Mouse (Mus musculus) lung, embryonic 15.5 days (tissue): ENCODE measurements around the gene Morn1. TPM values are rescaled to one million over a fixed set of nuclear protein-coding genes. Genes with fewer than 3 reads are reported as not detected.
A peak's percentile ranks its signal among the peaks of the same experiment; 100 is the strongest.

ENCODE experiments used
- ATAC-seq: fragments of 200-750 bp; cut with Nextera tagmentation; 2 replicates; pipeline ENCODE4 v1.8.0; 2017; ENCODE audit warnings: moderate number of reproducible peaks, borderline replicate concordance; ENCODE audit not compliant: low FRiP score, low TSS enrichment; ENCODE audit errors: extremely low read depth
- H3K27ac ChIP-seq: fragments of 300-500 bp; sonication (generic); 2 replicates; pipeline ENCODE4 v1.5.1; 2015; ENCODE audit warnings: moderate library complexity, mild to moderate bottlenecking, inconsistent platforms
- H3K27me3 ChIP-seq: fragments of 300-500 bp; sonication (generic); 2 replicates; pipeline ENCODE4 v1.6.1; 2015; ENCODE audit warnings: inconsistent platforms
- H3K36me3 ChIP-seq: fragments of 300-500 bp; sonication (generic); 2 replicates; pipeline ENCODE4 v1.6.1; 2015; ENCODE audit warnings: inconsistent platforms
- H3K4me1 ChIP-seq: fragments of 300-500 bp; sonication (generic); 2 replicates; pipeline ENCODE4 v1.6.1; 2015; ENCODE audit warnings: inconsistent platforms
- H3K4me2 ChIP-seq: fragments of 300-500 bp; sonication (generic); 2 replicates; pipeline ENCODE4 v1.6.1; 2015; ENCODE audit warnings: inconsistent platforms, mild to moderate bottlenecking, moderate library complexity
- H3K4me3 ChIP-seq: fragments of 300-500 bp; sonication (generic); 2 replicates; pipeline ENCODE4 v1.5.1; 2015; ENCODE audit warnings: mild to moderate bottlenecking, inconsistent platforms
- H3K9ac ChIP-seq: fragments of 300-500 bp; sonication (generic); 2 replicates; pipeline ENCODE4 v1.6.1; 2015; ENCODE audit warnings: inconsistent platforms
- H3K9me3 ChIP-seq: fragments of 300-500 bp; sonication (generic); 2 replicates; pipeline ENCODE4 v1.6.1; 2016; ENCODE audit warnings: inconsistent platforms
- WGBS: fragments of 180-500 bp; shearing (Covaris S2); methylation state at CpG from one replicate; pipeline ENCODE4 v1.1.7; 2015; 5-methylcytosine and 5-hydroxymethylcytosine counted together
- polyA plus RNA-seq: library from polyadenylated mRNA; unstranded; fragments of >200 nt; fragmentation: Nextera tagmentation; extraction: Ambion mirVana; gene quantifications from 2 replicates; pipeline ENCODE4 v1.2.1, GENCODE M21; 2015

Morn1 gene
- polyA plus RNA-seq, 1 experiment from 2014 or later, result 7.7 TPM

DNA sequence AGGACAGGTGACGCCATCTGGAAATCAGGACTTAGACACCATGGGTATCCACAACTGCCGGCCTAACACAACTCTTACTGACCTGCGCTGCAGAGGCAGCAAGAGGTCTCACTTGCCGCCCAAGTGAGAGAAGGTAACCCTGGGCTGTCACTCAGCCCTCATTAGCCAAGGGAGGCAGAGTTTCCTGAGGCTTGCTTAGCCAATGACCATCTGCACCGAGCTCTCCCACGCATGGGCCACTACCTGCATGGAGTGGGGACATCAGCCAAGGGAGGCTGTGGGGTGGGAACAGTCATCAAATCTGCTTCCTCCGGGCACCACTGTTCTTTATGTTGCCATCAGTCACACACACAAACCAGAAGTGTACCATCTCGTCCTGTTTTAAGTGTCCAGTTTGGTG is 9.6 kb downstream of the Morn1 start:
- no peaks in the 10 kb centered on the region for H3K27me3 ChIP-seq
- no peak overlapping the region for H3K4me2 ChIP-seq
- H3K9me3 ChIP-seq, result no peaks in the 10 kb centered on the region
- H3K36me3 ChIP-seq, result no peaks in the 10 kb centered on the region
- WGBS, result 77% methylated on average over 8 of the region's 8 CpGs
- H3K4me3 ChIP-seq, result no peak overlapping the region
- no peak overlapping the region for H3K9ac ChIP-seq
- no peak for ATAC-seq
- H3K27ac ChIP-seq, result no peak overlapping the region
- H3K4me1 ChIP-seq, result no peaks in the 10 kb centered on the region

DNA sequence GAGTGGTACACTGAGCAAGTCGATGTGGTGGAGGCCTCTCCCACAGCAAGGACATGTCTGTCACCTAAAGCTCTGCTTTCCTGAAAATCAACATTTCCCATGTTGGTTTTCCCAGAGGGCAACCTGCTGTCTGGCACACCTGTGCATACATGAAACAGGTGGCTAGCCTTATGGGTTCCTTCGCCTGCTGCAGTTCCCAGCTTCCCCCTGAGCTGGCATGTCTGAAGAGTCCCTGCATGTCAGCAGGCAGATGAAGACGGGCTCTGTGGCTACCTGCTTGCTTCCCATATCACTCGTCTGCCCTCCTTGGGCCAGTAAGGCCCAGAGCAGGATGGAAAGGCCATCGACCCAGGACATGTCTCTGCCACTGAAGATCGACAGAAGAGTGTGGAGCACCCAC is 11.1 kb downstream of the Morn1 start:
- Histone ChIP-seq H3K27ac (no peak overlapping the region), H3K27me3 (no peaks in the 10 kb centered on the region), H3K9ac (0 out of 2 replicates have a peak overlapping the region, but pooled peaks have one; percentile 7), H3K9me3 (no peaks in the 10 kb centered on the region), H3K4me3 (no peak overlapping the region), H3K4me2 (no peak overlapping the region), H3K36me3 (no peaks in the 10 kb centered on the region), H3K4me1 (no peaks in the 10 kb centered on the region)
- ATAC-seq, result no peak
- WGBS, result 79% methylated on average over 6 of the region's 6 CpGs

DNA sequence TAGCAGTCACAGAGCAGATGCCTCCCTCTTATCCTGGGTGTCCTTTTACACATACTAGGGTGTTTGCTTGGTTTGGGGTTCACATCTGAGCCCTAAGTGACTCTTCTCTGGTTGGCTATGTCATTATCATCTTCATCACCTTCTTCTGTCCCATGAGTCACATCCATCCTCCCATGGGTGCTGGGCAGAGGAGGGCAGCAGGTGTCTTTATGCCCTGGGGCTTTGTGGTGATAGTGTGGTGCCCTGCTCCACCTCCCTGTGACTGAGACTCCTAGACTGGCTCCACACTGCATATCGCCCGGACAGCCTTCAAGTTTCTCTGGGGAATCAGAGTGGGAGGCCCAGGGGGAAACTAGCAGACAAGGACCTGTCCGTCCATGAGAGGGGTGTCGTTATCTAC is 12.2 kb downstream of the Morn1 start:
- no peaks in the 10 kb centered on the region for H3K4me1 ChIP-seq
- no peak for ATAC-seq
- no peak overlapping the region for H3K4me2 ChIP-seq
- no peak overlapping the region for H3K9ac ChIP-seq
- H3K4me3 ChIP-seq, result no peak overlapping the region
- H3K27me3 ChIP-seq, result no peaks in the 10 kb centered on the region
- no peak overlapping the region for H3K27ac ChIP-seq
- H3K9me3 ChIP-seq, result no peaks in the 10 kb centered on the region
- no peaks in the 10 kb centered on the region for H3K36me3 ChIP-seq
- 61% methylated on average over 4 of the region's 4 CpGs for WGBS

DNA sequence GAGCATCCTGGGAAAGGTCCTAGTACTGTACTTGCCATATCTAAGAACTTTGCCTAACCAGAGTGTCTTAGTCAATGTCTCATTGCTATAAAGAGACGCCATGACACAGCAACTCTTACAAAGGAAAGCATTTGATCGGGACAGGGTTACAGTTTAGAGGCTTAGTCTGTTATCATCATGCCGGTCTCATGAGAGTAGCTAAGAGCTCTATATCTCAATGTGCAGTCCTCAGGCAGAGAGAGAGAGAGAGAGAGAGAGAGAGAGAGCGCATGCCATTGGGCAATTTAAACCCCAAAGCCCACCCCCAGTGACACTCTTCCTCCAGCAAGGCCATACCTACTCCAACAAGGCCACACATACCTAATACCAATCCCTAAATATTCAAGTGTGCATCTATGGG is 21.5 kb downstream of the Morn1 start:
- no peak overlapping the region for H3K9ac ChIP-seq
- no peaks in the 10 kb centered on the region for H3K9me3 ChIP-seq
- 89% methylated on average over 4 of the region's 4 CpGs for WGBS
- H3K4me3 ChIP-seq, result no peak overlapping the region
- 0 out of 2 replicates have a peak, but pooled peaks cover 3% of the 10 kb centered on the region for H3K4me1 ChIP-seq
- H3K36me3 ChIP-seq, result no peaks in the 10 kb centered on the region
- no peaks in the 10 kb centered on the region for H3K27me3 ChIP-seq
- no peak overlapping the region for H3K4me2 ChIP-seq
- no peak for ATAC-seq
- H3K27ac ChIP-seq, result no peak overlapping the region

DNA sequence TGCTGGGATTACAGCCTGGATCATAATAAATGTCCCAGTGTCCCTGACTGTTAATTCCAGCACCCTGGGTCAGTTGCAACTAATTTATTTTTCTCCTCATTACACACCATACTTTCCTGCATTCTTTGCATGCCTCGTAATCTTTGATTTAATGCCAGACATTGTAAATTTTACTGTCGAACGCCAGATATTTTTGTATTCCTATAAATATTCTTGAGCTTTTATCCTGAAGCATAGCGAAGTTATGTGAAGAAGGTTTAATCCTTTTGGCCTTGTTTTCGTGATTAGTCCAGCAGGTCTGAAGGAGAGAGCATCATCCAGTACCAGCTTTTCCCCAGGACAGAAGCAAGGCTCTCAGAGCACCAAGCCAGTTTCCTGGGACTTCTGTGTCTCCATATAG is 23.1 kb downstream of the Morn1 start:
- H3K27ac ChIP-seq, result no peak overlapping the region
- no peak overlapping the region for H3K4me2 ChIP-seq
- peaks cover 13% of the 10 kb centered on the region for H3K4me1 ChIP-seq
- H3K9ac ChIP-seq, result no peak overlapping the region
- no peaks in the 10 kb centered on the region for H3K9me3 ChIP-seq
- H3K4me3 ChIP-seq, result no peak overlapping the region
- 52% methylated on average over 5 of the region's 5 CpGs for WGBS
- H3K27me3 ChIP-seq, result no peaks in the 10 kb centered on the region
- no peak for ATAC-seq
- no peaks in the 10 kb centered on the region for H3K36me3 ChIP-seq

DNA sequence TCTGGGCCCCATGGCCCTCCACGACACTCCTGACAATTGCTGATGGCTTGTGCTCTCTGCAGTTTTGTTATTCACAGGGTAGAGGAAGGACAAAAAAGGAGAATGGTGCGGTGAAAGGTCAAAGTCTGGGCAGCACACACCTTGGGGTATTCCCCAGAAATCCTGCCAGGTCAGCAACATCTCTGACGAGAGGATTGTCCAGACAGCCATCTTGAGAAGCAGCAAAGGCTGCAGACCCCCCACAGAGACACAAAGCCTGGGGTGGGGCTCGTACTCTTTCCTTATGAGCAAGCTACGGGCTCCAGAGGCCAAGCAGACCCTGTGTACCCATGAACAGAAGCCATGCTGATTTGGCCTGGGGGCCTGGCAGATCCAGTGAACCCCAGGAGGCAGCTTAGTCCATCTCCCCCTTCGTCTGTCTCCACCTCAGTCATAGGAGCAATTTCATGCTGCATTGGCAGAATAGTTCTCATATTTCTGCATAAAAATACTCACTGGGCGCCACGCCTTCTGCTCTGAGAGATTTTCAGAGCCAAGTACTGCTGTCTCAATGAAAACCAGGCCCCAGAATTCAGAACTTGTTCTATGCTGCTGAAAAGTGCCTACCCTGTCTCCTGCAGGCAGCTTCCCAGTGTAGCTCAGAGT is 27.5 kb downstream of the Morn1 start:
- 59% methylated on average over 8 of the region's 8 CpGs for WGBS
- Histone ChIP-seq H3K9me3 (no peaks in the 10 kb centered on the region), H3K4me2 (no peak overlapping the region), H3K36me3 (no peaks in the 10 kb centered on the region), H3K27ac (peak overlapping the region; percentile 42; the same call in 1 of the 2 replicates), H3K4me1 (peaks cover 13% of the 10 kb centered on the region), H3K9ac (no peak overlapping the region), H3K27me3 (no peaks in the 10 kb centered on the region), H3K4me3 (no peak overlapping the region)
- no peak for ATAC-seq

DNA sequence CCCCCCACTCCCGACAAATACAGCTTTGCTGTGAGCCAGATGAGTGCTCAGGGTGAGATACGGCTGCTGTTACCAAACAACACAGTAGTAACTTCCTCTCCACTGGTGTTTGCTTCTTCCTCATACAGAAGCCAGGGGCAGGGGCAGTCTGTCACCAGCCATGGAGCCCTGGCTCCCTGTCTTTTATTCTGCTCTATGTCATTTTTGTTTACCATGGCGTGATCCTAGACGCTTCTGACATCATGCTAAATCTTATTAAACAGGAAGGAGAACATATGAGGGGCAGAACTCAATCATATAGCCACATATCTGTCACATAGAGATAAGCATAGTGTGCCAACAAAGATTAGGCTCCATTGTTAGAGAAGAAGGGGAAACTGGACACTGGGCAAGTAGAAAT is 30.2 kb downstream of the Morn1 start:
- H3K9me3 ChIP-seq, result no peaks in the 10 kb centered on the region
- no peak for ATAC-seq
- H3K4me3 ChIP-seq, result no peak overlapping the region
- H3K9ac ChIP-seq, result no peak overlapping the region
- H3K4me1 ChIP-seq, result peaks cover 18% of the 10 kb centered on the region
- 66% methylated on average over 4 of the region's 4 CpGs for WGBS
- no peak overlapping the region for H3K27ac ChIP-seq
- H3K4me2 ChIP-seq, result no peak overlapping the region
- no peaks in the 10 kb centered on the region for H3K36me3 ChIP-seq
- H3K27me3 ChIP-seq, result no peaks in the 10 kb centered on the region

DNA sequence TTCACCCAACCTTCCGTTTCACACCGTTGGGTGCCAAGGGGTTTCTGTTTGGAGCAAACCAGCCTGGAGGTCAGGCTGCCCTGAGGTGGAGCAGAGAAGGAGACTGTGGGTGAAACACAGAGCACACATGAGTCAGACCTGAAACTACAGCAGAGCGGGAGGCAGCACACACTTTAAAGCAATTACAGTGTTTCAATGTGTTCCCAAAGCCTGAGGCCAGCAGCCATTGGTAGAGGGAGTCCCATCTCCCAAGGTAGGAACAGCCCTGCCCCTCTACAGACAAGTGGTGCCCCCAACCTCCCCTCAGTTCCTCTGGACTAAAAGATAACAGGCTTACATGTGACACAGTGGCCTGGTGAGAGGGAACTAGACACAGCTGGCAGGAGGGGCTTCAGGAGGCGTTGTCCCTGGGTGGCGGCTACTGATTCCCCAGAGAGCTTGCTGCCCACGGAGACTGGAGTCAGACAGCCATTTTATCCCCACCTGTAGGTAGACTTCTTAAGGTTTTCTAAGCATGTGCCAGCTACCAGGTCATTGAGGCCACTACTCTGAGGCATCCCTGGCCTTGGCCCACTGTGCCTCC is 31.1 kb downstream of the Morn1 start:
- no peak overlapping the region for H3K9ac ChIP-seq
- no peak overlapping the region for H3K4me3 ChIP-seq
- H3K4me1 ChIP-seq, result peaks cover 26% of the 10 kb centered on the region
- no peak for ATAC-seq
- H3K9me3 ChIP-seq, result no peaks in the 10 kb centered on the region
- no peaks in the 10 kb centered on the region for H3K27me3 ChIP-seq
- no peaks in the 10 kb centered on the region for H3K36me3 ChIP-seq
- H3K4me2 ChIP-seq, result no peak overlapping the region
- WGBS, result 76% methylated on average over 6 of the region's 6 CpGs
- H3K27ac ChIP-seq, result no peak overlapping the region

DNA sequence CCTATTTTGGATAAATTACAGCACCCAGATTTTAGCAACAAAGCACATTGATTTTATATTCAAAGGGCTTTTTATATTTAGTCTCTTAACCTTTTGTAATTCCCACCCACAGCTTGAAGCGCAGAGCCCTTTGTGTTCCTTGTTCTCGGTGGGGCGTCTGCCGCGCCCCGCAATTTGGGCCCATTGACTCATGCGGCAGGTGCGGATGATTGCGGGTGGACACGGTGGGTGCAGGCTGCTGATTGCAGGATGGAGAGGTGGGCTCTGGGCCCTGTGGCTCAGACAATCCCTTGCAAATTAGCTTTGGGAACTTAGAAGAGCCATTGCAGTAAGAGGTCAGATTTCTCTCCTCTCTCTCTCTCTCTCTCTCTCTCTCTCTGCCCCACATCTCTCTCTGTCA is 31.9 kb downstream of the Morn1 start:
- no peaks in the 10 kb centered on the region for H3K27me3 ChIP-seq
- H3K36me3 ChIP-seq, result no peaks in the 10 kb centered on the region
- WGBS, result 92% methylated on average over 10 of the region's 10 CpGs
- no peak overlapping the region for H3K27ac ChIP-seq
- H3K9me3 ChIP-seq, result no peaks in the 10 kb centered on the region
- no peak overlapping the region for H3K4me3 ChIP-seq
- no peak for ATAC-seq
- no peak overlapping the region for H3K9ac ChIP-seq
- H3K4me2 ChIP-seq, result no peak overlapping the region
- H3K4me1 ChIP-seq, result peaks cover 34% of the 10 kb centered on the region

DNA sequence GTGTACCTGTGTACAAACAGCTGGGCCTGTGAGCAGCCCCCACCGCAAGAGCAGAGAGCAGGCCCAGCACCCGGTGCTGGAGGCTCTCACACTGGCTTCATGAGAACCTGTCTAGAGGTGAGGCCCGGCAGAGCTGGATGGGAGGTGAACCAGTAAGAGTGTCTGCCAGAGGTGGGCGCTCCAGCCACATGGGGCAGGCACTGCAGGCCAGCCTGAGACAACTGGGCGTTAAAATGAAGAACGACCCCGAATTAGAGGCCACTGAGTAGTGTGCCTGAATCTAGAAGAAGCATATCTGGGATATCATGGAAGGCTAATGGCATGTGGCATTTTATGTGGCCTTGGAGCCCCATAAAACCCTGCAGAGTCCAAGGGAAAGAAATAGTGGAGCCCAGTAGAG is 33.7 kb downstream of the Morn1 start:
- no peak for ATAC-seq
- Histone ChIP-seq H3K4me1 (peaks cover 31% of the 10 kb centered on the region), H3K27ac (peak overlapping the region; percentile 93; the same call in 1 of the 2 replicates), H3K27me3 (no peaks in the 10 kb centered on the region), H3K4me3 (no peak overlapping the region), H3K36me3 (no peaks in the 10 kb centered on the region), H3K4me2 (no peak overlapping the region), H3K9ac (no peak overlapping the region), H3K9me3 (no peaks in the 10 kb centered on the region)
- WGBS, result 81% methylated on average over 7 of the region's 7 CpGs

DNA sequence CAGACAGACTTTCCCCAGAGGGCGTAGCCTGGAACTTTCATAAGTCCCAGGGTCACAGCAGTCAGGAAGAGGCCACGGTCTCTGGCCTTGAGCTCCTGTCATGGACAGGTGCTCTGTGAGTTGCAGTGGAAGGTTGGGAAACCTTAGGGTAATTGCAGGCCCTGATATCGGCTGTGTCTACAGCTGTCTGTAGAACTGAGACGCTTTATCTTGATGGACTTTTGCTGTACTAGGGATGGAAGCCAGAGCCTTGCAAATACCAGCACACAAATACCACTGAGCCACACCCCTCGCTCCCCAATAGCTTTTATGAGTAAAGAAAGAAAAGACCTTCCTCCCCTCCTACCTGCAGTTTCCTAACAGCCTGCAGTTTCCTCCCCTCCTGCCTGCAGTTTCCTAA is 34.2 kb downstream of the Morn1 start:
- H3K9ac ChIP-seq, result no peak overlapping the region
- WGBS, result 58% methylated on average over 5 of the region's 5 CpGs
- ATAC-seq, result no peak
- H3K27me3 ChIP-seq, result no peaks in the 10 kb centered on the region
- peaks cover 36% of the 10 kb centered on the region for H3K4me1 ChIP-seq
- H3K4me3 ChIP-seq, result no peak overlapping the region
- no peaks in the 10 kb centered on the region for H3K36me3 ChIP-seq
- no peaks in the 10 kb centered on the region for H3K9me3 ChIP-seq
- H3K4me2 ChIP-seq, result no peak overlapping the region
- peak overlapping the region; percentile 93 for H3K27ac ChIP-seq

DNA sequence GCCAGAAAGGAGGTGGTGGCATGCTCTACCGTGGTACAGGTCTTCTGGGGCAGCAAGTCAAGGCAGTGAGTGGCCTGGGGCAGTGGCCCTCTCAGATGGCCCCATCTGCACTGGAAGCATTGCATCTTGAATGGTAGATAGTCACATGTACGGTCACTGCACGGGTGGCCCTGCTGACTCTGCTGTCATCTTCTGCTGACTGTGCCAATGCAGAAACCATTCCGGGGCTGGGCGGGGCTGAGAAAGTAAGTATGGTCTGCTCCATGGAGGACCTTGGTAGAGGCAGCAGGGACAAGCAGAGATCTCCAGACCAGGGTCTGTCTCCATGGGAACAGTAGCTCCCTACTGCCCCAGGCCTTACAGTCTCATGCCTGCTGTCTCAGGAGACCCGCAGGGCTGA is 34.8 kb downstream of the Morn1 start:
- WGBS, result 75% methylated on average over 6 of the region's 6 CpGs
- no peak for ATAC-seq
- Histone ChIP-seq H3K4me3 (no peak overlapping the region), H3K27me3 (no peaks in the 10 kb centered on the region), H3K4me2 (no peak overlapping the region), H3K27ac (peak overlapping the region; percentile 93), H3K36me3 (no peaks in the 10 kb centered on the region), H3K9me3 (no peaks in the 10 kb centered on the region), H3K9ac (no peak overlapping the region), H3K4me1 (peaks cover 40% of the 10 kb centered on the region)
